Mouse (Mus musculus): ENCODE results near the gene Zfp51.
"Not testable (repeated sequence)": the region's sequence is repeated elsewhere in the genome, so short reads cannot be mapped to it uniquely, and the experiment has no call there.

The Zfp51 gene

GRCm38 (mm10) chr17:21450138-21450704, at the start of gene Zfp51:
TSS of gene Zfp51 (plus strand) at chr17:21450374.
- in situ Hi-C loops (cut with MboI; ENCODE audit: unreplicated experiment in 2 of 2), result loop anchor here (5.0 to 10.0 kb wide), 2 partner anchors 52 to 65 kb away; no protein-coding TSS in a partner anchor

- in situ Hi-C loops (cut with MboI; ENCODE audit: unreplicated experiment in 2 of 2), result loop anchor here (5.0 to 25.0 kb wide), 4 partner anchors 89 to 614 kb away; partner anchors contain the start of gene Ppp2r1a (in 1 of the 2)
Measured at GRCm38 (mm10) chr17:21422664-21423599, 27.2 kb upstream of the Zfp51 start, which contains the start of gene Zfp54. TSS of gene Zfp54 (plus strand) at chr17:21423227.

DNA sequence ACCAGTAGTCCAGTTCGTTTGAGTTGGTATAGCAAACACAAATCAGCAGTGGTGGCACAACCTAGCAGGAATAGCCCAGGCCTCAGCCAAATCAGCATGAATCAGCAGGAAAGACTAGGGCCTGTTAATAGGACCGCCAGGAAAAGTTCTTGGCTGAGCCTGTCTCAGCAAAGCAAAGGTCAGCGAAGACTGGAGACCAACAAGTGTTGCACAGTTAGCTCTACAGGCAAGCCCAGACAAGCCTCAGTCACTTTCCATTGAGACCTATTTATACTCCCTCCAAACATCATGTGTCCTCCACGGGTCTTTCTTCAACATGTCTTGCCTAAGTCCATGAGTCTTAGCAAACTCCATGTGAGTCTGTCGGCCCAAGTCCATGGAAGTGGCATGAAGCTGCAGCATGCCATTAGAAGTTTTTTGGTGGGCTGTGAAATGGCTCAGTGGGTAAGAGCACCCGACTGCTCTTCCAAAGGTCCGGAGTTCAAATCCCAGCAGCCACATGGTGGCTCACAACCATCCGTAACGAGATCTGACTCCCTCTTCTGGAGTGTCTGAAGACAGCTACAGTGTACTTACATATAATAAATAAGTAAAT, 11.3 kb upstream of the Zfp51 start:
- in situ Hi-C loops (cut with MboI; ENCODE audit: unreplicated experiment in 2 of 2), result loop anchor here in 1 of 2 experiments (25.0 kb wide), 1 partner anchor 477 kb away; no protein-coding TSS in a partner anchor

GRCm38 (mm10) chr17:21449669-21450068, 505 bp upstream of the Zfp51 start:
- in situ Hi-C loops (cut with MboI; ENCODE audit: unreplicated experiment in 2 of 2), result loop anchor here (5.0 to 25.0 kb wide), 3 partner anchors 53 to 487 kb away; no protein-coding TSS in a partner anchor

GRCm38 (mm10) chr17:21463550-21463949, 13.4 kb downstream of the Zfp51 start:
- in situ Hi-C loops (cut with MboI; ENCODE audit: unreplicated experiment in 2 of 2), result no loop called here

GRCm38 (mm10) chr17:21472032-21472652, 22.0 kb downstream of the Zfp51 start:
- in situ Hi-C loops (cut with MboI; ENCODE audit: unreplicated experiment in 2 of 2), result no loop called here

GRCm38 (mm10) chr17:21472653-21473307, 22.6 kb downstream of the Zfp51 start:
- in situ Hi-C loops (cut with MboI; ENCODE audit: unreplicated experiment in 2 of 2), result no loop called here

GRCm38 (mm10) chr17:21473362-21474190, 23.4 kb downstream of the Zfp51 start:
- in situ Hi-C loops (cut with MboI; ENCODE audit: unreplicated experiment in 2 of 2), result no loop called here

- in situ Hi-C loops (cut with MboI; ENCODE audit: unreplicated experiment in 2 of 2), result not testable (repeated sequence)
Measured at GRCm38 (mm10) chr17:21474729-21475128, 24.6 kb downstream of the Zfp51 start.

DNA sequence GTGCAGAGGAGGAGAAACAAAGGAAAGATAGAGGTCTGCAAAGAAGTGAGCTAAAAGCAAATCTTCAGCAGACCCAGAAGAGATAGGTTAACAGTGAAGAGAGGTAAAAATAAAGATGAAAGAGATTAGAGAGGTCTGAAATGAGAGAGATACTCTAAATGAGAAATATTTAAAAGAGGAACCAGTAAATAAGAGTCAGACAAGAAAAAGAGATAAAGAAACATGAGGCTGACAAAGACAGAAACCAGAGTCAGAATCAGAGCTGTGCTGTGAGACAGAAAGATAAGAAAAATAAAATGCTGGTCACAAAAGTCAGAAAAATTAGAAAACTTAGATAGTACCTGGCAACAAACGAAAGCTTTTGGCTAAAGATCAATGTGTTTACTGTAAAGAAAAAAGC, 25.1 kb downstream of the Zfp51 start:
- in situ Hi-C loops (cut with MboI; ENCODE audit: unreplicated experiment in 2 of 2), result not testable (repeated sequence)

GRCm38 (mm10) chr17:21476351-21476750, 26.2 kb downstream of the Zfp51 start:
- in situ Hi-C loops (cut with MboI; ENCODE audit: unreplicated experiment in 2 of 2), result not testable (repeated sequence)

GRCm38 (mm10) chr17:21478103-21478777, 28.1 kb downstream of the Zfp51 start:
- in situ Hi-C loops (cut with MboI; ENCODE audit: unreplicated experiment in 2 of 2), result not testable (repeated sequence)

DNA sequence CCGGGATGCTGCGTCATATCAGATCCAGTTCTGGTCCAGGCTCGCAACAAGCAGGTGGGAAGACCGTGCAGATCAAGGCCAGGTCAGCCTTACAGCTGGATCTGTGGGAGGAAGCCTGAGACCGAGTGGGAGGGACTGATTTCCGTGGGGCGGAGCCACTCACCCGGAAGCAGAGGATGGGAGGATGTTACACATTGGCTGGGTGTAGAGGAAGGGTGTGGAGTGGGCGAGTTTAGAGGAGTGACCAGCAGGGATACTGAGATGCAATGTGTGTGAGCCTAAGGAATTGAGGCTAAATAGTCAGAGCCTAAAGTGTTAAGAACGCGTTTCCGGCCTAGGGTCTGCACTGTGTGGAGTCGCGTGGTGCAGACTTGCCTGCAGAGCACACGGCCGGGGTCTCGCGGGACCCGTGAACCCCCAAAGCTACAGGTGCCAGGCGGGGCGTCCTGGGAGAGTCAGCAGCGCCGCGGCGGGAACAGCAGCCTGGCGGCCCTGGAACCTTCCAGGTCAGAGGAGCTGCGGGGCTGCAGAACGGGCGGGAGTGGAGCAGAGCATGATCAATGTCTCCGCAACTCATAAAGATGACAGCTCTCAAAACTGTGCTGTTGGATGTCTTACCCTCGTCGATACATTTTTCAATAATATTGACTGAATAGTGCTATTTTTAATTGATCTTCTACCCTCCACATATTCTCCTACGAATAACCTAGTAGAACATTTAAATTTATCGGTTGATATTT, 38.8 kb downstream of the Zfp51 start, which contains the start of gene Zfp53:
Gene Zfp53 (plus strand): TSS at position 239 of the 740 bp plus-strand sequence.
- in situ Hi-C loops (cut with MboI; ENCODE audit: unreplicated experiment in 2 of 2), result no loop called here

DNA sequence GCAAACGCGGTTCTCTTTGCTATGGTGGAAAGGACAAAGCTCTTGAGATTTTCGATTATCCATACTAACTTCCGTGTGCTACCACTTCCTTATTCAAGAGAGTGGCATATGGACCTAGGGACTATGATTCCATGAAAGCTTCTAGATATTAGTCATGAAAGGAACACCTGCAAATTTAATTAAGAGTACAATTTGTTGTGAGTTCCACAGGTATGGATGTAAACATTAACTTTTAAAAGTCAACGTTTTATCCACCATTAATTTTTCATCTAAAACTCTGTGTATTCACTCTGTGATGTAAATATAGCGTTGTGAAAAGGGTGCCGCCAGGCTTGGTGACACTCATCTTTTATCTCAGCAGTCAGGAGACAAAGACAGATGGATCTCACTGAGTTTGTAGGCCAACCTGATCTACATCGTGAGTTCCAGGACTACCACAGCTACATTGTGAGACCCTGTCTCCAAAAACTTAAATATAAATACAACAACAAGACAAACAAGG, 39.4 kb downstream of the Zfp51 start:
- in situ Hi-C loops (cut with MboI; ENCODE audit: unreplicated experiment in 2 of 2), result no loop called here

GRCm38 (mm10) chr17:21501365-21501764, 51.2 kb downstream of the Zfp51 start:
- in situ Hi-C loops (cut with MboI; ENCODE audit: unreplicated experiment in 2 of 2), result loop anchor here in 1 of 2 experiments (5.0 kb wide), 1 partner anchor 49 kb away; the partner anchor contains the start of gene Zfp51

DNA sequence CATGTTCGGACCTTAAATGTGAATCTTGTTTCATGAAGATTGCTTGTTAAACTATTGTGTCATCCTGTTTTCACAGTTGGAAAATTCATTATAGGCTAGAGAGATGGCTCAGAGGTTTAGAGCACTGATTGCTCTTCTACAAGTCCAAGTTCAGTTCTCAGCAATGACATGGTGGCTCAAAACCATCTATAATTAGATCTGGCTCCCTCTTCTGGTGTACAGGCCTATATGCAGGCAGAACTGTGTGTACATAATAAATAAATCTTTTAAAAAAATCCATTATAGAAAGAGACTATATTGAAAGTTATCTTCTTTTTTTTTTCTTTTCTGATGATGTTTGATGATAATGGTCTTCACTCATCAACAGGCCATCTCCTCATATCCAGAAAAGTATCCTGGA, 54.4 kb downstream of the Zfp51 start:
- in situ Hi-C loops (cut with MboI; ENCODE audit: unreplicated experiment in 2 of 2), result loop anchor here in 1 of 2 experiments (5.0 kb wide), 1 partner anchor 52 kb away; the partner anchor contains the start of gene Zfp51

DNA sequence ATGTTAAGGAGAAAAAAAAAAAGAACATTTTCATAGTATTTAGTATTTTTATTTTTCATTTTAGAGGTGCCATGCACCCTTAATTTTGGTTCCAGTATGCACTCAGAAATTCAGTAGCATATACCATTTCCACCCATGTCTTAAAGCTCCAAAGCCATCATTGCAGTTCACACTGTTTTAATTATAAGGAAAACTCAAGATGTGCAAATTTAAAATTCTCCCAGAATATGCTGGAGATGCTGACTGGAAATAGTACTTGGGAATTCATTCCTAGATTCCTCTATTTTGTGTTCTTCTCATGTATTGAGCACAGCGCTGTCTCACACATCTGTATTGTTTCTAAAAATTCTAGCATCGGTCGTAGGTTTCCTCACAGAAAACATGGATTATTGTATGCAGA, 56.1 kb downstream of the Zfp51 start:
- in situ Hi-C loops (cut with MboI; ENCODE audit: unreplicated experiment in 2 of 2), result no loop called here

All from v-Abl transformed pro-B cells (cell line).